Comparison of ENCODE assay signal across 8 mouse cellular contexts in genomic region chr4:134918381-134918780, GRCm38 (mm10). TPM values are rescaled to one million over a fixed set of nuclear protein-coding genes. Genes with fewer than 3 reads are reported as not detected.
DNase-seq lines count a peak whose midpoint lies in the region; ATAC-seq lines count a peak whose summit lies in the region.

No protein-coding gene starts in this region.

- no peaks in the 10 kb centered on the region for H3K36me3 ChIP-seq in forebrain, embryonic 14.5 days (ENCODE audit: control insufficient read depth, insufficient read depth, low read length)
- no peaks in the 10 kb centered on the region for H3K36me3 ChIP-seq in hindbrain, embryonic 13.5 days

- H3K4me1 ChIP-seq in forebrain, embryonic 14.5 days (ENCODE audit: control insufficient read depth, insufficient read depth, low read length): peaks cover 12% of the 10 kb centered on the region
- H3K4me1 ChIP-seq in hindbrain, embryonic 13.5 days (replicated peaks): peaks cover 24% of the 10 kb centered on the region

- DNase-seq in layer of hippocampus, adult 9-11 months: peak; percentile 71
- no peak for DNase-seq in layer of hippocampus, adult 18-20 months (ENCODE audit: low spot score in 2 of 2)
- peak; percentile 84 for DNase-seq in adrenal gland, postnatal 10 days
- DNase-seq in heart, postnatal 25 days (ENCODE audit: low spot score): peak; percentile 57
- peak; percentile 81 for DNase-seq in lung, postnatal 14 days
- DNase-seq in thymus, postnatal 4 days: peak; percentile 68
- DNase-seq in forebrain, embryonic 14.5 days (ENCODE audit: low spot score): no peak

- 63% methylated on average over 7 of the region's 7 CpGs for WGBS in forebrain, embryonic 14.5 days
- WGBS in hindbrain, embryonic 13.5 days: 74% methylated on average over 7 of the region's 7 CpGs

- intact Hi-C loops in heart, postnatal 25 days (cut with DNase I): no loop called here

- H3K4me3 ChIP-seq in forebrain, embryonic 14.5 days (ENCODE audit: low read depth, low read length): no peak overlapping the region
- no peak overlapping the region for H3K4me3 ChIP-seq in hindbrain, embryonic 13.5 days

- no peaks in the 10 kb centered on the region for H3K27me3 ChIP-seq in forebrain, embryonic 14.5 days (replicated peaks; ENCODE audit: control insufficient read depth, insufficient read depth, low read length)
- no peaks in the 10 kb centered on the region for H3K27me3 ChIP-seq in hindbrain, embryonic 13.5 days

- H3K27ac ChIP-seq in forebrain, embryonic 14.5 days (ENCODE audit: low read depth, low read length): no peak overlapping the region
- no peak overlapping the region for H3K27ac ChIP-seq in hindbrain, embryonic 13.5 days

- H3K9me3 ChIP-seq in forebrain, embryonic 14.5 days (replicated peaks; ENCODE audit: control insufficient read depth, low read length): no peaks in the 10 kb centered on the region
- no peaks in the 10 kb centered on the region for H3K9me3 ChIP-seq in hindbrain, embryonic 13.5 days

- no peak overlapping the region for H3K9ac ChIP-seq in forebrain, embryonic 14.5 days (ENCODE audit: low read length)
- no peak overlapping the region for H3K9ac ChIP-seq in hindbrain, embryonic 13.5 days

- ATAC-seq in forebrain, embryonic 14.5 days: no peak
- no peak for ATAC-seq in hindbrain, embryonic 13.5 days (ENCODE audit: low FRiP score)

- H3K4me2 ChIP-seq in forebrain, embryonic 14.5 days (ENCODE audit: low read length): no peak overlapping the region
- no peak overlapping the region for H3K4me2 ChIP-seq in hindbrain, embryonic 13.5 days

RNA-seq across cellular contexts. Expression of gene Tmem50a, which starts 3.6 kb away (rescaled TPM):
- total RNA-seq in layer of hippocampus, adult 18-20 months (2021): 100 to 1,000 TPM; 120 to 123 TPM
- 100 to 1,000 TPM; 169 to 183 TPM for total RNA-seq in adrenal gland, postnatal 10 days (2021)
- 10 to 100 TPM; 57.7 to 67.6 TPM for total RNA-seq in heart, postnatal 25 days (2021)
- 166 and 178 TPM in 2 replicates for polyA plus RNA-seq in forebrain, embryonic 14.5 days (2014; fragmentation: Nextera tagmentation; extraction: Ambion mirVana)
- polyA plus RNA-seq in hindbrain, embryonic 13.5 days (2015; fragmentation: Nextera tagmentation; extraction: Ambion mirVana): 211 and 212 TPM in 2 replicates

RNA-seq across cellular contexts. Expression of gene Rsrp1, which starts 5.0 kb away (rescaled TPM):
- total RNA-seq in layer of hippocampus, adult 18-20 months (2021): 100 to 1,000 TPM; 256 to 262 TPM
- 100 to 1,000 TPM; 250 to 386 TPM for total RNA-seq in adrenal gland, postnatal 10 days (2021)
- total RNA-seq in heart, postnatal 25 days (2021): 100 to 1,000 TPM; 153 to 208 TPM
- 363 and 474 TPM in 2 replicates for polyA plus RNA-seq in forebrain, embryonic 14.5 days (2014; fragmentation: Nextera tagmentation; extraction: Ambion mirVana)
- polyA plus RNA-seq in hindbrain, embryonic 13.5 days (2015; fragmentation: Nextera tagmentation; extraction: Ambion mirVana): 538 and 556 TPM in 2 replicates

RNA-seq across cellular contexts. Expression of gene Syf2, which starts 12.3 kb away (rescaled TPM):
- total RNA-seq in layer of hippocampus, adult 18-20 months (2021): 10 to 100 TPM; 58.8 to 69.7 TPM
- total RNA-seq in adrenal gland, postnatal 10 days (2021): 10 to 100 TPM; 73.1 to 74.6 TPM
- 10 to 100 TPM; 48.6 to 52.4 TPM for total RNA-seq in heart, postnatal 25 days (2021)
- polyA plus RNA-seq in forebrain, embryonic 14.5 days (2014; fragmentation: Nextera tagmentation; extraction: Ambion mirVana): 68.1 and 72.7 TPM in 2 replicates
- 65.5 and 70.4 TPM in 2 replicates for polyA plus RNA-seq in hindbrain, embryonic 13.5 days (2015; fragmentation: Nextera tagmentation; extraction: Ambion mirVana)

RNA-seq across cellular contexts. Expression of gene Rhd, which starts 54.0 kb away (rescaled TPM):
- total RNA-seq in layer of hippocampus, adult 18-20 months (2021): not detected
- total RNA-seq in adrenal gland, postnatal 10 days (2021): 1 to 10 TPM; 2.5 to 7.2 TPM
- total RNA-seq in heart, postnatal 25 days (2021): 1 to 10 TPM; 1.5 to 1.6 TPM
- polyA plus RNA-seq in forebrain, embryonic 14.5 days (2014; fragmentation: Nextera tagmentation; extraction: Ambion mirVana): 0.85 and 0.99 TPM in 2 replicates
- polyA plus RNA-seq in hindbrain, embryonic 13.5 days (2015; fragmentation: Nextera tagmentation; extraction: Ambion mirVana): 1.3 and 2.3 TPM in 2 replicates

Comparison
In these comparisons a context has a peak if more than half of its experiments do, and no peak if none do; other contexts are left out.
1. DNase-seq: peak in layer of hippocampus, adult 9-11 months (single experiment), adrenal gland, postnatal 10 days (single experiment), heart, postnatal 25 days (single experiment), lung, postnatal 14 days (single experiment) and thymus, postnatal 4 days (single experiment); none in layer of hippocampus, adult 18-20 months (0 of 2) and forebrain, embryonic 14.5 days (single experiment).